Mouse (Mus musculus): ENCODE measurements around the gene Tbck.

DNA sequence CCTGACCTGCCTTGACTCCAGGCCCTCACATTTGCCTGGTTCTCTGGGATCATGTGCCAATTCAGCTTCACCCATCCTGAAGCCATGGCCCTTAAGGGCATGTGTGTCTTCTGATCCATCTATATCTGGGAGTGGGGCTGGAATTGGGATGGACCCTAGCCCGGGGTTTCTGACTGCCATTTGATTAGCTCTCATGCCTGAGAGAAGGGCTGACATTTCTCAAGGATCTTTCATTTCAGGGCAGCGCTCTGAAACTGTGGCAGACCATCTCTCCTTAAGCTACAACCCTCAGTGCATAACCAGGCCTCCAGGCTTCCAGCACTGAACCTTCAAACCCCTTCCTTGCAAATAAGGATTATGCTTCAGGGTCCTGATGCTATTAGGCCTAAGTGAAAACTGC, 166.5 kb downstream of the Tbck start:
- TF ChIP-seq CTCF (IDR thresholded peaks at IDR 0.05; ENCODE audit: extremely low read depth, insufficient read depth, low read length) (no peak), POLR2A (IDR thresholded peaks at IDR 0.05; ENCODE audit: extremely low read depth, insufficient read depth, low read length) (no peak)

Measured in cortical plate, adult 2 months (tissue).